Mouse (Mus musculus) adrenal gland, postnatal 10 days (tissue): ENCODE data around the gene Gpr161. TPM values are rescaled to one million over a fixed set of nuclear protein-coding genes. Genes with fewer than 3 reads are reported as not detected.
"Not testable (repeated sequence)": the region's sequence is repeated elsewhere in the genome, so short reads cannot be mapped to it uniquely, and the experiment has no call there.

Source experiments
- DNase-seq: peaks from one replicate; pipeline ENCODE4 v3.0.0; 2021; ENCODE audit warnings: mixed read lengths
- total RNA-seq, 2 experiments: library from RNA; stranded (reverse); gene quantifications; 2 replicates each; pipeline ENCODE4 v1.2.3; 2021

Gene Gpr161
- total RNA-seq, 2 experiments from 2014 or later = 2.3 to 3.3 TPM

- DNase-seq = no peak
Observed at GRCm38 (mm10) chr1:165316361-165316760, 20.8 kb downstream of the Gpr161 start.

GRCm38 (mm10) chr1:165320141-165320934 lies 24.7 kb downstream of the Gpr161 start:
- peak; percentile 90 for DNase-seq

GRCm38 (mm10) chr1:165321393-165321861 lies 25.8 kb downstream of the Gpr161 start:
- no peak for DNase-seq

- no peak for DNase-seq
Observed at GRCm38 (mm10) chr1:165321891-165322290, 26.3 kb downstream of the Gpr161 start.

- no peak for DNase-seq
Observed at GRCm38 (mm10) chr1:165322934-165323333, 27.3 kb downstream of the Gpr161 start.

- DNase-seq = no peak
Observed at GRCm38 (mm10) chr1:165327370-165327769, 31.8 kb downstream of the Gpr161 start.

- DNase-seq = peak; percentile 39
Observed at GRCm38 (mm10) chr1:165327831-165328230, 32.2 kb downstream of the Gpr161 start.

GRCm38 (mm10) chr1:165328384-165329289 lies 33.0 kb downstream of the Gpr161 start:
- DNase-seq = not testable (repeated sequence)

GRCm38 (mm10) chr1:165330859-165331258 lies 35.3 kb downstream of the Gpr161 start:
- DNase-seq = no peak

GRCm38 (mm10) chr1:165332797-165333196 lies 37.2 kb downstream of the Gpr161 start:
- DNase-seq = no peak

GRCm38 (mm10) chr1:165342126-165342525 lies 46.5 kb downstream of the Gpr161 start:
- DNase-seq = no peak

- peak; percentile 24 for DNase-seq
Observed at GRCm38 (mm10) chr1:165344453-165344852, 48.9 kb downstream of the Gpr161 start.

- DNase-seq = no peak
Observed at GRCm38 (mm10) chr1:165348627-165349026, 53.0 kb downstream of the Gpr161 start.

- DNase-seq = no peak
Observed at GRCm38 (mm10) chr1:165356347-165356746, 60.8 kb downstream of the Gpr161 start.

GRCm38 (mm10) chr1:165363271-165363670 lies 67.7 kb downstream of the Gpr161 start:
- DNase-seq = no peak

- no peak for DNase-seq
Observed at GRCm38 (mm10) chr1:165365057-165365456, 69.5 kb downstream of the Gpr161 start.

GRCm38 (mm10) chr1:165370990-165371389 lies 75.4 kb downstream of the Gpr161 start:
- DNase-seq = no peak

GRCm38 (mm10) chr1:165373839-165374238 lies 78.2 kb downstream of the Gpr161 start:
- DNase-seq = no peak

Other genes with a start within 250 kb of the Gpr161 start
- gene Tbx19, start 135.0 kb upstream of the Gpr161 start, total RNA-seq = not detected
- 10 to 100 TPM; 23.6 to 25.1 TPM for gene Sft2d2, start 101.4 kb upstream of the Gpr161 start, total RNA-seq
- gene Tiprl, start 58.8 kb upstream of the Gpr161 start, total RNA-seq = 10 to 100 TPM; 51.6 to 61.5 TPM
- 10 to 100 TPM; 50.5 to 57.9 TPM for gene Dcaf6, start 164.7 kb downstream of the Gpr161 start, total RNA-seq
- gene Mpc2, start 164.8 kb downstream of the Gpr161 start, total RNA-seq = 100 to 1,000 TPM; 381 to 397 TPM
- under 1 TPM; 0.27 to 0.69 TPM for gene Adcy10, start 189.4 kb downstream of the Gpr161 start, total RNA-seq